Mouse (Mus musculus): ENCODE measurements around the gene Reln.

DNA sequence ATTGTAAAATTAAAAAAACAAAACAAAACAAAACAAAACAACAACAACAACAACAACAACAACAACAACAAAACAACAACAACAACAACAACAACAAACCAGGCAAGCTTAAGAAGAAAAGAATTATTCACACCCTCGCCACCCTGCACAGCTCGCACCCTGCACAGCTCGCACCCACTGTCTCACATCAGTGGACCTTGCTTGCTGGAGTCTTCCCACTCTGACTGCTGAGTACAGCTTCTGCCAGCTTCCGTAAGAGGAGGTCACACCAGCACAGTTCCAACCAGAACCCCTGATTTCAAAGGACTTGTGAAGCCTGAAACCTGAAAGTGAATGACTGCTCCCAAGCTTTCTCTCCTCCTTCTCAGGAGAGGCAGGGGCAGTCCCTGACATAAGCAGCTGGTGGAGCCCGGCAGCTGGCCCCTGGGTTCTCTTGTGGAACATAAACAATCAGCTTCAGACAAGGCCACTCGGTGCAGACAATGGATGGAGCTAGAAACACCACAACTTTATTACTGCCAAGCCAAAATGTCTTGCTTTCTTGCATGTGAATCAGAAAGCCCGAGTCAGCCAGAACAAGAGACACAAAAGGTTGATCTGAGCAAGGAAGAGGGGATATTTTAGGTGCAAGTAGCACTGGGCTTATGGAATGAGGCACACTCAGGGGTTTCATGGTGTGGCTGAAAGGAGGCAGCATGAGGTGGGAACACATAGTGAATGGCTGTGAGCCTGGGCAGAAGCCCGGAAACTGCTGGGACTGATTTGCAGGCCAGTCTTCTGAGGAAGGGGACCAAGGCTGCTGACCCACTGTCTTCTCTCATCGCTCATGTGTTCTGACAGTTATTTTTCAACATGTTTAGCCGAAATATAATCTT is 180.2 kb downstream of the Reln start:
- TF ChIP-seq CTCF (IDR thresholded peaks at IDR 0.05; ENCODE audit: low read depth, low read length) = no peak
- no peak for TF ChIP-seq EP300 (IDR thresholded peaks at IDR 0.05; ENCODE audit: insufficient read depth, low read depth, low read length)

All from ES-Bruce4 (cell line).